Mouse (Mus musculus) embryonic fibroblast, embryonic 13.5 days (primary cell): ENCODE measurements around the gene Glipr1l3.

Experiments used
- CTCF ChIP-seq: IDR thresholded peaks from 2 replicates; pipeline ENCODE4 v1.5.1; 2011; ENCODE audit warnings: mild to moderate bottlenecking, control low read depth, low read length, moderate library complexity, borderline replicate concordance; ENCODE audit not compliant: insufficient read depth
- POLR2A ChIP-seq: IDR thresholded peaks from 2 replicates; pipeline ENCODE4 v1.6.1; 2011; ENCODE audit warnings: low read depth, mild to moderate bottlenecking, control low read depth, low read length, moderate library complexity

DNA sequence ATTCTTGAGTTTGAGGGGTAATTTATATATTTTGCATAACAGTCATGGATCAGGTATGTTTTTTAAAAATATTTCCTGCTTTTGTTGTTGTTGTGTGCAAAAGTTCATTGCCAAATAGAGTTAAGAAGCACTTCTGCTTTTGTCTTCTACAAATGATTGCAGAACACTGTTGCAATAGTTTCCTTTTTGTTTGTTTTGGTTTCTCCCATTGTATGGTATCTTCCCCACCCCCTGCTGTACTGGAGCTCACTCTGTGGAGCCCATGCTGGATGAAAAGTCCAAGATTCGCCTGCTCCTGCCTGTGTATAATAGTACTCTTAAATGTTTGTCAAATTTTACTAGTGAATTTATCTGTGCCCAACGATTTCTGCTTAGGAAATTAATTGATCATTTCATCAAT is 20.3 kb downstream of the Glipr1l3 start:
- TF ChIP-seq POLR2A: no peak
- TF ChIP-seq CTCF: no peak
